Mouse (Mus musculus) limb, embryonic 14.5 days (tissue): Measurements from ENCODE around the gene Olfr978. TPM values are rescaled to one million over a fixed set of nuclear protein-coding genes. Genes with fewer than 3 reads are reported as not detected.

ENCODE experiments used
- ATAC-seq: fragments of 200-750 bp; cut with Nextera tagmentation; 2 replicates; pipeline ENCODE4 v1.8.0; 2017; ENCODE audit warnings: low read depth, moderate number of reproducible peaks, moderate TSS enrichment; ENCODE audit not compliant: low FRiP score
- DNase-seq: peaks from one replicate; pipeline ENCODE4 v3.0.0-alpha.2; 2015; ENCODE audit warnings: low spot score
- H3K27ac ChIP-seq: fragments of 300-500 bp; sonication (generic); replicated peaks from 2 replicates; pipeline ENCODE4 v1.5.1; 2014; ENCODE audit warnings: low read depth, mild to moderate bottlenecking, low read length, moderate library complexity, mixed read lengths
- H3K27me3 ChIP-seq: fragments of 300-500 bp; sonication (generic); 2 replicates; pipeline ENCODE4 v1.6.1; 2014; ENCODE audit warnings: low read length, mixed read lengths; ENCODE audit not compliant: control insufficient read depth, insufficient read depth
- H3K36me3 ChIP-seq: fragments of 300-500 bp; sonication (generic); 2 replicates; pipeline ENCODE4 v1.6.1; 2014; ENCODE audit warnings: mild to moderate bottlenecking, low read length, moderate library complexity, mixed read lengths; ENCODE audit not compliant: control insufficient read depth, insufficient read depth
- H3K4me1 ChIP-seq: fragments of 300-500 bp; sonication (generic); 2 replicates; pipeline ENCODE4 v1.6.1; 2014; ENCODE audit warnings: antibody characterized with exemption, low read length, mixed read lengths; ENCODE audit not compliant: control insufficient read depth, insufficient read depth
- H3K4me2 ChIP-seq: fragments of 300-500 bp; sonication (generic); replicated peaks from 2 replicates; pipeline ENCODE4 v1.6.1; 2014; ENCODE audit warnings: low read depth, mild to moderate bottlenecking, low read length, moderate library complexity; ENCODE audit not compliant: severe bottlenecking
- H3K4me3 ChIP-seq: fragments of 300-500 bp; sonication (generic); replicated peaks from 2 replicates; pipeline ENCODE4 v1.5.1; 2014; ENCODE audit warnings: low read length
- H3K9ac ChIP-seq: fragments of 300-500 bp; sonication (generic); 2 replicates; pipeline ENCODE4 v1.6.1; 2014; ENCODE audit warnings: mild to moderate bottlenecking, low read depth, low read length, moderate library complexity; ENCODE audit not compliant: severe bottlenecking
- H3K9me3 ChIP-seq: fragments of 300-500 bp; sonication (generic); 2 replicates; pipeline ENCODE4 v1.6.1; 2016; ENCODE audit warnings: low read length; ENCODE audit not compliant: control insufficient read depth
- POLR2A ChIP-seq: fragments of 200-500 bp; IDR thresholded peaks from 2 replicates; pipeline ENCODE4 v1.8.0; 2012; ENCODE audit warnings: inconsistent platforms, mild to moderate bottlenecking, moderate library complexity, borderline replicate concordance; ENCODE audit not compliant: insufficient read depth, insufficient read length; ENCODE audit errors: extremely low read depth
- WGBS: fragments of 180-500 bp; shearing (Covaris S2); extraction: QIAGEN DNeasy Blood & Tissue Kit; methylation state at CpG from one replicate; pipeline ENCODE4 v1.1.7; 2014; 5-methylcytosine and 5-hydroxymethylcytosine counted together
- polyA plus RNA-seq, 2 experiments: library from polyadenylated mRNA; depleted of rRNA in 1 of 2; stranded (reverse) in 1 of 2; unstranded in 1 of 2; fragments of >200 nt; fragmentation: Nextera tagmentation in 1 of 2; extraction: Ambion mirVana in 1 of 2; gene quantifications; 2 replicates each; pipeline versions ENCODE4 v1.2.1 to v1.2.3; 2012 to 2014

Olfr978 gene
- polyA plus RNA-seq, 2 experiments = not detected

- Histone ChIP-seq H3K27ac (no peak within 1 kb of the TSS), H3K36me3 (no peaks in the 10 kb centered on the region), H3K4me1 (no peaks in the 10 kb centered on the region), H3K9me3 (no peaks in the 10 kb centered on the region), H3K9ac (no peak within 1 kb of the TSS), H3K4me3 (no peak within 1 kb of the TSS), H3K27me3 (no peaks in the 10 kb centered on the region), H3K4me2 (no peak within 1 kb of the TSS)
- ATAC-seq (no peak), DNase-seq (no peak)
- WGBS = 66% methylated on average over 2 of the region's 2 CpGs
- TF ChIP-seq POLR2A = no peak
Observed at GRCm38 (mm10) chr9:40021164-40021563, 29.3 kb downstream of the Olfr978 start, which contains the start of gene Olfr981. Olfr981 (plus strand) TSS chr9:40021464.

Other genes with a start within 250 kb of the Olfr978 start
- not detected in 2 replicates for gene Olfr967, start 245.9 kb upstream of the Olfr978 start, polyA plus RNA-seq (2012; rRNA removed)
- not detected in 2 replicates for gene Olfr967, start 245.9 kb upstream of the Olfr978 start, polyA plus RNA-seq (2014; fragmentation: Nextera tagmentation; extraction: Ambion mirVana)
- gene Olfr968, start 208.9 kb upstream of the Olfr978 start, polyA plus RNA-seq (2012; rRNA removed) = not detected in 2 replicates
- gene Olfr968, start 208.9 kb upstream of the Olfr978 start, polyA plus RNA-seq (2014; fragmentation: Nextera tagmentation; extraction: Ambion mirVana) = not detected in 2 replicates
- not detected in 2 replicates for gene Olfr969, start 201.2 kb upstream of the Olfr978 start, polyA plus RNA-seq (2012; rRNA removed)
- gene Olfr969, start 201.2 kb upstream of the Olfr978 start, polyA plus RNA-seq (2014; fragmentation: Nextera tagmentation; extraction: Ambion mirVana) = not detected in 2 replicates
- gene Olfr970, start 183.3 kb upstream of the Olfr978 start, polyA plus RNA-seq (2012; rRNA removed) = not detected in 2 replicates
- not detected in 2 replicates for gene Olfr970, start 183.3 kb upstream of the Olfr978 start, polyA plus RNA-seq (2014; fragmentation: Nextera tagmentation; extraction: Ambion mirVana)
- not detected in 2 replicates for gene Olfr971, start 155.2 kb upstream of the Olfr978 start, polyA plus RNA-seq (2012; rRNA removed)
- not detected in 2 replicates for gene Olfr971, start 155.2 kb upstream of the Olfr978 start, polyA plus RNA-seq (2014; fragmentation: Nextera tagmentation; extraction: Ambion mirVana)
- not detected in 2 replicates for gene Olfr972, start 125.7 kb upstream of the Olfr978 start, polyA plus RNA-seq (2012; rRNA removed)
- gene Olfr972, start 125.7 kb upstream of the Olfr978 start, polyA plus RNA-seq (2014; fragmentation: Nextera tagmentation; extraction: Ambion mirVana) = not detected in 2 replicates
- not detected in 2 replicates for gene Olfr229, start 84.8 kb upstream of the Olfr978 start, polyA plus RNA-seq (2012; rRNA removed)
- not detected in 2 replicates for gene Olfr229, start 84.8 kb upstream of the Olfr978 start, polyA plus RNA-seq (2014; fragmentation: Nextera tagmentation; extraction: Ambion mirVana)
- gene Olfr974, start 54.6 kb upstream of the Olfr978 start, polyA plus RNA-seq (2012; rRNA removed) = not detected in 2 replicates
- not detected in 2 replicates for gene Olfr974, start 54.6 kb upstream of the Olfr978 start, polyA plus RNA-seq (2014; fragmentation: Nextera tagmentation; extraction: Ambion mirVana)
- 0.05 TPM in 1 of 2 replicates, not detected in the other for gene Olfr975, start 40.1 kb upstream of the Olfr978 start, polyA plus RNA-seq (2012; rRNA removed)
- not detected in 2 replicates for gene Olfr975, start 40.1 kb upstream of the Olfr978 start, polyA plus RNA-seq (2014; fragmentation: Nextera tagmentation; extraction: Ambion mirVana)
- not detected in 2 replicates for gene Olfr976, start 31.0 kb upstream of the Olfr978 start, polyA plus RNA-seq (2012; rRNA removed)
- not detected in 2 replicates for gene Olfr976, start 31.0 kb upstream of the Olfr978 start, polyA plus RNA-seq (2014; fragmentation: Nextera tagmentation; extraction: Ambion mirVana)
- gene Olfr979, start 11.4 kb downstream of the Olfr978 start, polyA plus RNA-seq (2012; rRNA removed) = 0.15 TPM in 1 of 2 replicates, not detected in the other
- not detected in 2 replicates for gene Olfr979, start 11.4 kb downstream of the Olfr978 start, polyA plus RNA-seq (2014; fragmentation: Nextera tagmentation; extraction: Ambion mirVana)
- not detected in 2 replicates for gene Olfr980, start 17.5 kb downstream of the Olfr978 start, polyA plus RNA-seq (2012; rRNA removed)
- gene Olfr980, start 17.5 kb downstream of the Olfr978 start, polyA plus RNA-seq (2014; fragmentation: Nextera tagmentation; extraction: Ambion mirVana) = not detected in 2 replicates
- gene Olfr981, start 29.4 kb downstream of the Olfr978 start, polyA plus RNA-seq (2012; rRNA removed) = not detected in 2 replicates
- not detected in 2 replicates for gene Olfr981, start 29.4 kb downstream of the Olfr978 start, polyA plus RNA-seq (2014; fragmentation: Nextera tagmentation; extraction: Ambion mirVana)
- not detected in 2 replicates for gene Olfr982, start 81.7 kb downstream of the Olfr978 start, polyA plus RNA-seq (2012; rRNA removed)
- gene Olfr982, start 81.7 kb downstream of the Olfr978 start, polyA plus RNA-seq (2014; fragmentation: Nextera tagmentation; extraction: Ambion mirVana) = not detected in 2 replicates
- gene Olfr983, start 101.5 kb downstream of the Olfr978 start, polyA plus RNA-seq (2012; rRNA removed) = not detected in 2 replicates
- not detected in 2 replicates for gene Olfr983, start 101.5 kb downstream of the Olfr978 start, polyA plus RNA-seq (2014; fragmentation: Nextera tagmentation; extraction: Ambion mirVana)
- gene Olfr984, start 122.1 kb downstream of the Olfr978 start, polyA plus RNA-seq (2012; rRNA removed) = not detected in 2 replicates
- not detected in 2 replicates for gene Olfr984, start 122.1 kb downstream of the Olfr978 start, polyA plus RNA-seq (2014; fragmentation: Nextera tagmentation; extraction: Ambion mirVana)
- not detected in 2 replicates for gene Olfr985, start 138.1 kb downstream of the Olfr978 start, polyA plus RNA-seq (2012; rRNA removed)
- not detected in 2 replicates for gene Olfr985, start 138.1 kb downstream of the Olfr978 start, polyA plus RNA-seq (2014; fragmentation: Nextera tagmentation; extraction: Ambion mirVana)
- gene Tmem225, start 156.0 kb downstream of the Olfr978 start, polyA plus RNA-seq (2012; rRNA removed) = not detected in 2 replicates
- gene Tmem225, start 156.0 kb downstream of the Olfr978 start, polyA plus RNA-seq (2014; fragmentation: Nextera tagmentation; extraction: Ambion mirVana) = not detected in 2 replicates
- not detected in 2 replicates for gene Olfr986, start 188.8 kb downstream of the Olfr978 start, polyA plus RNA-seq (2012; rRNA removed)
- gene Olfr986, start 188.8 kb downstream of the Olfr978 start, polyA plus RNA-seq (2014; fragmentation: Nextera tagmentation; extraction: Ambion mirVana) = not detected in 2 replicates
- gene Zfp202, start 200.2 kb downstream of the Olfr978 start, polyA plus RNA-seq (2012; rRNA removed) = 5.6 and 6.3 TPM in 2 replicates
- gene Zfp202, start 200.2 kb downstream of the Olfr978 start, polyA plus RNA-seq (2014; fragmentation: Nextera tagmentation; extraction: Ambion mirVana) = 6.3 and 6.7 TPM in 2 replicates